Mouse (Mus musculus): ENCODE measurements around the gene Il2rg. TPM values are rescaled to one million over a fixed set of nuclear protein-coding genes. Genes with fewer than 3 reads are reported as not detected.

The Il2rg gene
- total RNA-seq, 2 experiments from 2014 or later: 8.8 to 9.0 TPM

DNA sequence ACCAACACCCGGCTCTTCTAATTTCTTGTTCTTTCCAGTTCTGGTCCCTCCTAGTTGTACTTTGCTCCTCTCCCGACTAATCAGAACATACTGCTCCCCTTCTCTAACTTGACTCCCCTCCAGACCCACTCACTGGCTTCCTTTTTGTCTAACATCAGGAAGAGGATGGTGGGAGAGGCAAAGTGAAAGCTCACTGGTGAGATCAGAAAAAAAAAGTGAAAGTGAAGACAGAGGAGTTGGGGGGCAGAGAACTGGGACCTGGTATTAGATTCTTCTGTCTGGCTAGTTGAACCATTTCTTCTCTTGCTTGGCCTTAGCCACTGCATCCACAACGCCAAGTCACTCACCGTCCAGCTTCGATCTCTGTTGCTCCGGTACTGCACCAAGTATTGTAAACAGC lies 1.4 kb downstream of the Il2rg start:
- intact Hi-C loops (cut with DNase I): no loop called here
- DNase-seq: no peak

DNA sequence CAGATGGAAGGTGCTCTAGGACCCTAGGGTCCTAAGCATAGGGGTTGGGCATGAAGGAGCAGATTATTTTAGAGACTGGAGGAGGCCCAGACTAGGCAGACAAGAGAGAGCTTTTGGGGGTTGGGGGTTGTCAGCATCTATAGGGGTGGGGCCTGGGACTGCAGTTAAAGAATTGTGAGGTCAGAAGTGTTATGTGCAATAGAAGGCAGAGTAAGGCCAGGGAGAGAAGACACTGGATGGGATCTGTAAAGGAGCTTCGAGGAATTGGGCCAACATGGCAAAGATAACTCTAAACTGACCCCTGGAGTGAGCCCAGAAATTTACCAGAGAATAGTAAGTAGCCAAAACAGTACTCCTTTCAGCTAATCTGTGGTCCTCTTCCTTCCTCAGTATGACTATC lies 4.2 kb downstream of the Il2rg start, which contains the start of gene Gm614:
TSS of gene Gm614 (minus strand) at position 101 of the 400 bp plus-strand sequence.
- no peak for DNase-seq
- intact Hi-C loops (cut with DNase I): no loop called here

DNA sequence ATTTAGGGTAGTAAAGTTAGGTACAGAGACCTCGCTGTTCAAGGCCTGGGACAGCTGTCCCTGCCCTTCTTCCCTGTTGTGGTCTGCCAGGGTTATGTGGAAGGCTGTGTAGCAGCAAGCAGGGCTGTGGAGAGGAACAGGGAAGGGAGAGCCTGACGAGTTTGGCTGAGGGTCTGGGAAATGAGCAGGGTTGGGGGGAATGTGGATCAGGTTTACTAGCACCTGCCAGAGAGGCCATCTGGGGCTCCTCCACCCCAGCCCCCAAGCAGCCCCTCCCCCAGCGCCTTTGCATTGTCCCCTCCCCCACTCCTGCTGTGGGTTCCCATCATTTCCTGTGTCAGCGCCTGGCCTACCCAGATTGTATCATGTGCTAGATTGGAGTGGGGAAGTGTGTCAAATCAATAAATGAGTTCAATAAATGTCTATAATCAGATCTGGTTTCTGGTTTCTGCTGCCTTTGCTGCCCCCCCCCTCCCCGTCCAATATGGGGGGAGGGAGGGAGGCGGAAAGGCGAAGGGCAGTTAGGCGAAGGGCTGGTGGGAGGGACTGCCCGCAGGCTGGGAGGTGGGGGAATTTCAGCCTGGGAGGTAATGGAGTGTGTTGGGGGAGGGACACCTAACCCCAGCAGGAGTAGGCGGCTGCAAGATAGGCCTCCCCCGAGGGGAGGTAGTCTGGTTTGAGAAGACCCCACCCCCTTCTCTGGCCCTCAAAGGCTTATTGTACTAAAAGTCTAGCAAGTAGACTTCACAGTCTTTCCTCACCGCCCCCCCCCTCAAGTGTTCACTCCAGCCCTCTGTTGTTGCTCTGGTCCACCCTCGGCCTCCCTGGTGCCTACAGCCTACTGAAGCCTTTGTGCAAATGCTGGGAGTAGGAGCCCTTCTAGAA lies 7.4 kb downstream of the Il2rg start:
- intact Hi-C loops (cut with DNase I): no loop called here
- DNase-seq: no peak

DNA sequence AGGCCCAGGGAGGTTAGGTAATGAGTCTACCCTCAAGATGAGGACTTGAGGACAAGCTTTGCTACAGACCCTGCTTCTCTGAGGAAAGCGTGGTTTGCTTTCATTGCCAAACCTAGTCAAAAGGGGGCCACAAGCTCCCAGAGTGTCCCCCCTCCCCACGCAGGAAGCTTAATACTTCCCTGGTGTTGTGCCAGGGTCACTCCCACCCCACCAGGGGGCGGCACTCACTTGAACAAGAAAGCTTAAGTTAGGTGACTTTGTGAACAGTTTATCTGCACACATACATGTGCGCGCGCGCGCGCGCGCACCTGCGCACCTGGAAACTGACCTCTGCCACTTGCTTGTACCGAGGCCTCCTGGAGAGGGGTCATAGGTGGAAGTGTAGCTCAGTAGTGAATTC lies 11.5 kb downstream of the Il2rg start:
- DNase-seq: peak in 1 of 2 experiments; percentile 13
- intact Hi-C loops (cut with DNase I): loop anchor here (10.0 kb wide), 1 partner anchor 168 kb away; the partner anchor contains the start of genes Nono and Zmym3

DNA sequence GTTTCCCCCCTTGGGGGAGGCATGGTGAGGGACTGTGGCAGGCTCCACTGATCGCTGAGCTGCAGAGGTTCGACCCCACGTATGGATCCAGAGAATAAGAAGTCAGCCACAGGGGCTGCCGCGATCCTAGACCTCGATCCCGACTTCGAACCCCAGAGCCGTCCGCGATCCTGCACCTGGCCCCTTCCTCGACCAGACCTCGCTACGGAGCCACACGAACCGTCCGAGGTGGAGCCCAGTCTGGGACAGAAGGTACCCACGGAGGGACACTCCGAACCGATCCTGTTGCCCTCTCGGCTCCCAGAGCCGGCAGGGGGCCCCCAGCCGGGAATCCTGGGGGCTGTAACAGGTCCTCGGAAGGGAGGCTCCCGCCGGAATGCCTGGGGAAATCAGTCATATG lies 13.3 kb downstream of the Il2rg start:
- intact Hi-C loops (cut with DNase I): loop anchor here (2.0 to 10.0 kb wide), 3 partner anchors 18 to 170 kb away; partner anchors contain the start of genes Nono, Snx12 and Zmym3
- DNase-seq: peak in 1 of 2 experiments; percentile 6

DNA sequence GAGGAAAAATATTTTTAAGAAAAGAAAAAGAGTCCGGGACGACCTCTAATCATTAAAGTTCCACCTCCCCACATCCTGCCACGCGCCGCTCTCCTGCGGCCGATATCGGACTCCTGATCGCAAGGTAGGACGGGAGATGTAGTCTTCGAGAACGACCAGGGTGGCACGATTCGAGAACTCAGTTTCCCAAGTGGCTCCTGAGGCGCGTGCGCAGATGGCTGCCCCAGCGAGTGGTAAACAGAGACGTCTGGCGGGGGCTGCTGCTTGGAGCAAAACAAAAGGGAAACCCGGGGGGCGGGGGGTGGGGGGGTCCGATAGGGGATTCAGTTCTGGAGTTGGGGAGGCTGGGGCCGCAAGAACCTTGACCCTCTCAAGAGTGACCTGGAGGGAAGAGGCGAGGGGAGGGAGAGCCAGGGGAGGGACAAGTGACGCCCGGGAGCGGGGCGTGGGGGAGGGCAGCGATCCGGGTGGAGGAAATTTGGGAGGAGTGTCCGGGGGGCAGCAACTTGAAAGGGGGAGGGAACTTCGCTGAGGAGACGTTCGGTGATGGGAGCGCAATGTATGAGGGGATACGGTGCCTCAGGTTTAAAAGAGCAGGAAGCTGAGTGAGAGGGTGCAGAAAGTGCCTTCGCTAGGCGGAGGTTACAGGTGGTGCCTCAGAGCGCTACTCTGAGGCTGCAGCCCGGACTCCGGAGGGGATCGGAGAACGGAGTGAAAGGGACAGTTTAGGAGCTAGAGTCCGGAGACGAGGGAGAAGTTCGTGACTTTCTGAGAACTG lies 13.9 kb downstream of the Il2rg start, which contains the start of gene Foxo4:
TSS of gene Foxo4 (plus strand) at position 577 of the 778 bp plus-strand sequence.
- DNase-seq: peak; percentile 79 to 82
- intact Hi-C loops (cut with DNase I): loop anchor here (2.0 to 10.0 kb wide), 3 partner anchors 19 to 171 kb away; partner anchors contain the start of genes Nono, Snx12 and Zmym3

DNA sequence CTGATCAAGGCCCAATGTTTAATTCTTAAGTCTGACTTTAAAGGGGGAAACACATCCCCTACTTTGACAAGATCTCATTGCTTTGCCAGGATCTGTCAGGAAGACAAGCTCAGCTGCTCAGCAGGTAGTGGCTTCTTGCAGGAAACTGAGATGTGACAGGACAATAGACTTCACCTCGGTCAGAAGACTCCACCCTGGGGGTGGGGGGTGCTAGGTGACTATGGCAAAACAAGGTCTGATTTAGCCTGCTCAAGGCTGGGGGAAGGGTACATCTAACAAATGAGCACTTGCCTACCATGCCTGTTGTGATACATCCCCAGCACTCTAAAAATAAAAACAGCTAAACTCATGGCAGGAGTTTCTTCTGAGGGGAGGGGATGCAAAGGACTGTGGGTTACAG lies 23.0 kb downstream of the Il2rg start:
- DNase-seq: no peak
- intact Hi-C loops (cut with DNase I): no loop called here

DNA sequence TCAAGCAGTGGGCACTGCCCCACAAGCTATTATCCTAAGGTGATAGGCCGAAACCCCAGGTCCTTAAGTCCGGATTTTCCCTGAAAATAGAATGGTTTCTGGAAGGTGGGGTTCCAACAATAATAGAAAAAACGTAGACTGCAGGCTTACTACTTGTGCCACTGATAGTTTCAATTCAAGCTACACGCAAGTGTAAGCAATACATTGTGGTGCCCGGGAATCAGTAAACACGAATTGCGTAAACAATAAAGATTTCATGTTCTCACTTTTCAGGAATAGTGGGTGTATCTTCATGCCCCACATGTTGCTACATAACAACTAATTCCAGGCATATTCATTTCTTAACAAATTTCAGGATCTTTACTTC lies 45.3 kb downstream of the Il2rg start:
- intact Hi-C loops (cut with DNase I): loop anchor here (2.0 to 10.0 kb wide), 4 partner anchors 32 to 110 kb away; partner anchors contain the start of genes Foxo4 and Med12

DNA sequence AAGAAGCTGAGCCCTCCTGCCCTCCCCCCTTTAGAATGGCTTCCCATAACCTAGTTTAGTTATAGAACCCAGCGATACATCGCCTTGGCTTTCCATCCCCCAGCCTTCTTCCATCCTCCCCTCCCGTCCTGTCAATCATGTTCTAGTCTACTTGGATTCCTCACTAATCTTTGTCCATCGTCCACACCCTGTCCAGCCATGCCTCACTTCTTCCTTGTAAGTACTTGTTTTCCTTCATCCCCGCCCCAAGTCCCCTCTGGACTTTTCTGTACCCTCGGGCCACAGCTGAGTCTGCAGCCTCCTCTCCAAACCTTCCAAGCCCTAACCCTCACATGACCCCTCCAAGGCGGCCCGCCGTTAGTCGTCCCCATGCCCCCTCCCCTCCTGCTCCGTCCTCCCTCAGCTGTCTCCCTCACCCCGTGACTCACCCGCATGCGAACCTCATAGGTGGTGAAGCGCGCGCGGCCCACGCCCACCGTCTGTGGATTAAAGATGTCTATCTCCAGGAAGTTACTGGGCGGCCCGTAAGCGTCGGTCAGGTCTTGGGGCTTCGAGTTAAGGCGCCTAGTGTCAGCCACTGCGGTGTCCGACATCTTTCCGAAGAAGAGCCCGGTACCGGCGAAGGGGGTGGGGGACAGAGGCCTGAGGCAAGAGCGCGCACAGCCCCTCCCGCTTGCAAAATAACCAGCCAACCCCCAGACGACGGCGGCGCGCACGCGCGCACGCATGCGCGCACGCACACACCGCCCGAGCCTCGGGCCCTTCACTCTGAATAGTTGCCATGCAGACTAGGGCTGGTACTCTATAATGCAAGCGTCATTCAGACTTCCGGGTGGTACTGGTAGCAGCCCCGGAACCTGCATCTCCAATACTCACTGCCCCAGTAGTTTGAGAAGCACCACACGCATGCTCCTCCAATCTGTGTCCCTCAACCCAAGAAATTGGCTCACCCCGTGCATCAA lies 45.9 kb downstream of the Il2rg start, which contains the start of gene Snx12:
TSS of gene Snx12 (minus strand) at position 730 of the 962 bp plus-strand sequence.
- intact Hi-C loops (cut with DNase I): loop anchor here (2.0 to 10.0 kb wide), 4 partner anchors 33 to 110 kb away; partner anchors contain the start of genes Foxo4 and Med12
- DNase-seq: peak; percentile 83 to 87

More for the DNA sequence above, 45.3 kb downstream of the Il2rg start:
- no peak for DNase-seq

Other genes with a start within 250 kb of the Il2rg start
- gene Tex11, start 208.6 kb downstream of the Il2rg start, total RNA-seq (2021): under 1 TPM in 1 of 2 experiments, not detected in 1; 0.28 TPM
- not detected for gene Slc7a3, start 182.2 kb downstream of the Il2rg start, total RNA-seq (2021)
- 10 to 100 TPM; 32.9 to 42.0 TPM for gene Snx12, start 45.7 kb downstream of the Il2rg start, total RNA-seq (2021)
- 10 to 100 TPM; 63.0 to 65.2 TPM for gene Foxo4, start 13.7 kb downstream of the Il2rg start, total RNA-seq (2021)
- not detected for gene Gm614, start 4.3 kb downstream of the Il2rg start, total RNA-seq (2021)
- gene Gm20489, start 768 bp upstream of the Il2rg start, total RNA-seq (2021): not detected
- gene Med12, start 5.8 kb upstream of the Il2rg start, total RNA-seq (2021): 10 to 100 TPM; 19.8 to 23.2 TPM
- under 1 TPM; 0.22 to 0.50 TPM for gene Nlgn3, start 30.9 kb upstream of the Il2rg start, total RNA-seq (2021)
- gene Gjb1, start 108.1 kb upstream of the Il2rg start, total RNA-seq (2021): not detected
- gene Zmym3, start 152.6 kb upstream of the Il2rg start, total RNA-seq (2021): 10 to 100 TPM; 13.7 to 18.2 TPM
- gene Nono, start 161.1 kb upstream of the Il2rg start, total RNA-seq (2021): 10 to 100 TPM; 63.9 to 78.2 TPM
- 100 to 1,000 TPM; 184 to 237 TPM for gene Itgb1bp2, start 180.8 kb upstream of the Il2rg start, total RNA-seq (2021)